Mouse (Mus musculus) fibroblast of lung, adult 2 months (primary cell): ENCODE measurements around the gene Pla2g3.

ENCODE experiments used
- DNase-seq: peaks from one replicate; pipeline ENCODE4 v3.0.0-alpha.2; 2011; ENCODE audit warnings: low read depth

Pla2g3 gene

GRCm38 (mm10) chr11:3520919-3521318 lies 32.8 kb downstream of the Pla2g3 start:
- no peak for DNase-seq

GRCm38 (mm10) chr11:3521339-3522224 lies 33.5 kb downstream of the Pla2g3 start:
- DNase-seq: no peak

GRCm38 (mm10) chr11:3522285-3523000 lies 34.4 kb downstream of the Pla2g3 start:
- DNase-seq: no peak

- no peak for DNase-seq
These were observed 35.9 kb downstream of the Pla2g3 start for GRCm38 (mm10) chr11:3523840-3524582.

- DNase-seq: no peak
These were observed 37.5 kb downstream of the Pla2g3 start for GRCm38 (mm10) chr11:3525560-3525959.

GRCm38 (mm10) chr11:3526207-3526606 lies 38.1 kb downstream of the Pla2g3 start:
- no peak for DNase-seq

- DNase-seq: no peak
These were observed 39.1 kb downstream of the Pla2g3 start for GRCm38 (mm10) chr11:3526979-3527738.

- no peak for DNase-seq
These were observed 39.7 kb downstream of the Pla2g3 start for GRCm38 (mm10) chr11:3527766-3528165.

GRCm38 (mm10) chr11:3528208-3528607 lies 40.1 kb downstream of the Pla2g3 start:
- no peak for DNase-seq

GRCm38 (mm10) chr11:3529476-3530252 lies 41.6 kb downstream of the Pla2g3 start:
- DNase-seq: no peak

GRCm38 (mm10) chr11:3530731-3531130 lies 42.6 kb downstream of the Pla2g3 start:
- DNase-seq: no peak

- DNase-seq: no peak
These were observed 43.5 kb downstream of the Pla2g3 start for GRCm38 (mm10) chr11:3531634-3532033.

GRCm38 (mm10) chr11:3532101-3532931 lies 44.2 kb downstream of the Pla2g3 start:
- no peak for DNase-seq

GRCm38 (mm10) chr11:3533406-3533932 lies 45.4 kb downstream of the Pla2g3 start:
- no peak for DNase-seq

GRCm38 (mm10) chr11:3534956-3535355 lies 46.9 kb downstream of the Pla2g3 start:
- no peak for DNase-seq

GRCm38 (mm10) chr11:3535406-3535986 lies 47.4 kb downstream of the Pla2g3 start:
- DNase-seq: peak; percentile 71

GRCm38 (mm10) chr11:3536082-3536481 lies 48.0 kb downstream of the Pla2g3 start:
- no peak for DNase-seq

- no peak for DNase-seq
These were observed 48.8 kb downstream of the Pla2g3 start for GRCm38 (mm10) chr11:3536745-3537333.

GRCm38 (mm10) chr11:3537711-3538110 lies 49.6 kb downstream of the Pla2g3 start:
- no peak for DNase-seq
